Mouse (Mus musculus): Measurements from ENCODE around the gene Vps35l. TPM values are rescaled to one million over a fixed set of nuclear protein-coding genes. Genes with fewer than 3 reads are reported as not detected.
A peak's percentile ranks its signal among the peaks of the same experiment; 100 is the strongest.

Gene Vps35l
- polyA plus RNA-seq, 1 experiment from 2014 or later = 63.4 TPM

DNA sequence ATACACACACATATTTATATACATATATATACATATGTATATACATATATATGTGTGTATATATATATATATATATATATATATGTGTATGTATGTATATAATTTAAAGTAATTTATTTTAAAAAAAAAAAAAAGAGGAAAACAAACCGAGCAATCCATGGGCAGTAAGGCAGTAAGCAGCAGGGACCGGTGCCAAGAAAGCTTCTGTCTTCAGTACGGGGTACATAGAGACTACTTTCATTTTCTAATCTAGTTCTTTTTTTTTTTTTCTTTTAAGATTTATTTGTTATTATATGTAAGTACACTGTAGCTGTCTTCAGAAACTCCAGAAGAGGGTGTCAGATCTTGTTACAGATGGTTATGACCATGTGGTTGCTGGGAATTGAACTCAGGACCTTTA is 61.8 kb downstream of the Vps35l start:
- peak; percentile 20 for DNase-seq
- H3K4me2 ChIP-seq = no peak overlapping the region
- H3K27me3 ChIP-seq (ENCODE audit: insufficient read depth, low read length) = no peaks in the 10 kb centered on the region
- no peak overlapping the region for H3K4me3 ChIP-seq (ENCODE audit: low read depth, low read length)
- H3K36me3 ChIP-seq (ENCODE audit: insufficient read depth) = peaks cover 26% of the 10 kb centered on the region; the same call in 1 of the 2 replicates
- H3K4me1 ChIP-seq (ENCODE audit: insufficient read depth) = no peaks in the 10 kb centered on the region
- no peak overlapping the region for H3K27ac ChIP-seq (ENCODE audit: low read depth)
- 87% methylated on average over 3 of the region's 3 CpGs for WGBS
- H3K9me3 ChIP-seq (ENCODE audit: low read depth, low read length) = no peaks in the 10 kb centered on the region
- no peak for TF ChIP-seq CTCF (IDR thresholded peaks at IDR 0.05; ENCODE audit: low read depth)
- ATAC-seq (ENCODE audit: insufficient read depth) = no peak
- H3K9ac ChIP-seq = no peak overlapping the region

GRCm38 (mm10) chr7:118803425-118803824 is 63.4 kb downstream of the Vps35l start:
- WGBS = 84% methylated on average over 8 of the region's 8 CpGs
- Histone ChIP-seq H3K9me3 (ENCODE audit: low read depth, low read length) (no peaks in the 10 kb centered on the region), H3K4me3 (ENCODE audit: low read depth, low read length) (no peak overlapping the region), H3K4me2 (no peak overlapping the region), H3K27me3 (ENCODE audit: insufficient read depth, low read length) (no peaks in the 10 kb centered on the region), H3K4me1 (ENCODE audit: insufficient read depth) (peaks cover 6% of the 10 kb centered on the region; the same call in 1 of the 2 replicates), H3K36me3 (ENCODE audit: insufficient read depth) (peaks cover 18% of the 10 kb centered on the region; the same call in 1 of the 2 replicates), H3K9ac (no peak overlapping the region), H3K27ac (ENCODE audit: low read depth) (no peak overlapping the region)
- no peak for TF ChIP-seq CTCF (IDR thresholded peaks at IDR 0.05; ENCODE audit: low read depth)
- DNase-seq (no peak), ATAC-seq (ENCODE audit: insufficient read depth) (no peak)

- H3K36me3 ChIP-seq (ENCODE audit: insufficient read depth) = peaks cover 22% of the 10 kb centered on the region; the same call in 1 of the 2 replicates
- no peaks in the 10 kb centered on the region for H3K9me3 ChIP-seq (ENCODE audit: low read depth, low read length)
- H3K4me3 ChIP-seq (ENCODE audit: low read depth, low read length) = no peak overlapping the region
- peak overlapping the region; percentile 60; the same call in 1 of the 2 replicates for H3K27ac ChIP-seq (ENCODE audit: low read depth)
- TF ChIP-seq CTCF (IDR thresholded peaks at IDR 0.05; ENCODE audit: low read depth) = no peak
- H3K4me2 ChIP-seq = no peak overlapping the region
- H3K4me1 ChIP-seq (ENCODE audit: insufficient read depth) = peaks cover 6% of the 10 kb centered on the region; the same call in 1 of the 2 replicates
- no peak overlapping the region for H3K9ac ChIP-seq
- H3K27me3 ChIP-seq (ENCODE audit: insufficient read depth, low read length) = no peaks in the 10 kb centered on the region
- ATAC-seq (ENCODE audit: insufficient read depth) (peak; percentile 55; the same call in 1 of the 2 replicates), DNase-seq (peak; percentile 31)
- WGBS = 45% methylated on average over 16 of the region's 16 CpGs
Observed at GRCm38 (mm10) chr7:118806631-118807411, 66.8 kb downstream of the Vps35l start.

DNA sequence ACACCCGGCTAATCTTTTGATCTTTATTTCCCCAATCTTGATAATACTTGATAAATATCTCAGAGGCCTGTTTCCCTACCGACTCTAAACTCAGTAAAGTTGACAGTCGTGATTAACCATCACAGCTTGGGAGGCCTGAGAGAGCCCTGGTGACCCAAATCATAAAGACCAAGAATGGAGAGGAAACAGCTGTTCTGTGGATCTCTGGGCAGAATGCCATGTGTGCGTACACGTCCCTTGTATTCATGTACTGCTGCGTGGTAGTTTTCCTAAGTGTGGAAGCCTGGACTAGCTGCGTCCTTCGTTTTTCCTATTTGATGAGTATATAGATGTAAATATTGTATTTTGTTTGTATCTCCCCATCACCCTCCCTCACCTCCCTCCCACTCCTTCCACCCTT is 67.9 kb downstream of the Vps35l start:
- H3K9ac ChIP-seq = no peak overlapping the region
- H3K9me3 ChIP-seq (ENCODE audit: low read depth, low read length) = no peaks in the 10 kb centered on the region
- ATAC-seq (ENCODE audit: insufficient read depth) (peak; percentile 81), DNase-seq (peak; percentile 90)
- H3K27ac ChIP-seq (ENCODE audit: low read depth) = no peak overlapping the region
- 28% methylated on average over 8 of the region's 8 CpGs for WGBS
- no peak for TF ChIP-seq CTCF (IDR thresholded peaks at IDR 0.05; ENCODE audit: low read depth)
- H3K4me3 ChIP-seq (ENCODE audit: low read depth, low read length) = no peak overlapping the region
- peaks cover 6% of the 10 kb centered on the region; the same call in 1 of the 2 replicates for H3K4me1 ChIP-seq (ENCODE audit: insufficient read depth)
- H3K4me2 ChIP-seq = no peak overlapping the region
- no peaks in the 10 kb centered on the region for H3K27me3 ChIP-seq (ENCODE audit: insufficient read depth, low read length)
- H3K36me3 ChIP-seq (ENCODE audit: insufficient read depth) = 0 out of 2 replicates have a peak, but pooled peaks cover 12% of the 10 kb centered on the region

- DNase-seq (no peak), ATAC-seq (ENCODE audit: insufficient read depth) (no peak)
- 61% methylated on average over 12 of the region's 12 CpGs for WGBS
Observed at GRCm38 (mm10) chr7:118811407-118812106, 71.5 kb downstream of the Vps35l start.

DNA sequence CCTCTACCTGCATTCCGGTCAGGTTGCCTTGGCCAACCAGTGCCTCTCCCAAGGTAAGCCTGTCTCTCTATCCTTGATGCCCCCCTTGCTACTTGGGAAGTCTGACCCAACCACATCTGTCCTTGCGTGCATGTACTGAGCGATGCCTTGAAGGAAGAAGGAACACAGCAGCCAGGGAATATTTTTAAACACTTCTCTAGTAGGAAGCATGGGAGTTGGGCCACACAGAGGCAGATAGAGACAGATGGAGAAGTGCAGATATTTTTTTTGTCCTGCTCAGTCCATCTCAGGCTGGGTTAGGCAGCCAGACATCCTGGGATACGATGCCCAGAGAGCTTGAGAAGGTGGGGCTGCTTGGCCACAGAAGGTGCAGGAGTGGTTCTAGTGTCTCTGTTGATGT is 73.6 kb downstream of the Vps35l start:
- H3K4me2 ChIP-seq = no peak overlapping the region
- 84% methylated on average over 4 of the region's 4 CpGs for WGBS
- no peaks in the 10 kb centered on the region for H3K27me3 ChIP-seq (ENCODE audit: insufficient read depth, low read length)
- ATAC-seq (ENCODE audit: insufficient read depth) (no peak), DNase-seq (no peak)
- peaks cover 44% of the 10 kb centered on the region for H3K36me3 ChIP-seq (ENCODE audit: insufficient read depth)
- H3K4me3 ChIP-seq (ENCODE audit: low read depth, low read length) = no peak overlapping the region
- H3K9ac ChIP-seq = no peak overlapping the region
- no peaks in the 10 kb centered on the region for H3K9me3 ChIP-seq (ENCODE audit: low read depth, low read length)
- H3K27ac ChIP-seq (ENCODE audit: low read depth) = no peak overlapping the region
- H3K4me1 ChIP-seq (ENCODE audit: insufficient read depth) = no peaks in the 10 kb centered on the region
- no peak for TF ChIP-seq CTCF (IDR thresholded peaks at IDR 0.05; ENCODE audit: low read depth)

More at GRCm38 (mm10) chr7:118811407-118812106, 71.5 kb downstream of the Vps35l start:
- Histone ChIP-seq H3K27me3 (ENCODE audit: insufficient read depth, low read length) (no peaks in the 10 kb centered on the region), H3K4me3 (ENCODE audit: low read depth, low read length) (no peak overlapping the region), H3K9ac (no peak overlapping the region), H3K36me3 (ENCODE audit: insufficient read depth) (peaks cover 33% of the 10 kb centered on the region), H3K4me1 (ENCODE audit: insufficient read depth) (peaks cover 6% of the 10 kb centered on the region; the same call in 1 of the 2 replicates), H3K27ac (ENCODE audit: low read depth) (no peak overlapping the region), H3K4me2 (no peak overlapping the region), H3K9me3 (ENCODE audit: low read depth, low read length) (no peaks in the 10 kb centered on the region)
- no peak for TF ChIP-seq CTCF (IDR thresholded peaks at IDR 0.05; ENCODE audit: low read depth)

DNA sequence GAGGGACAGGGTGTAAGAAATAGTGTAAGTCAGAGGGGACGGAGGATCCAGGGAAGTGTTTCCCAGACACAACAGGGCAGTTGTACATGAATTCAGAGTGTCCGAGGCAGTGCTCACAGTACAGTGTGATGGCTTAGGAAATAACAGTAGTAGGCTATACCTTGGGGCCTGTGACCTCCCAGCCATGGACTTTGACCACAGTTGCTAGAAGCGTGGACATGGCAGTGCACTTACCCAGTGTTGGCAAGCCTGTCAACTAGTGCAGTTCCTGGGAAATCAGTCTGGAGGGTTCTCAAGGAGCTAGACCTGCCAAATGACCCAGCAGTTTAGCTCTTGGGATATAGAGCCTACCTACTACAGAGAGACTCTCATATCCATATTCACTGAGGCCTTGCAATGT is 76.2 kb downstream of the Vps35l start:
- Histone ChIP-seq H3K27ac (ENCODE audit: low read depth) (no peak overlapping the region), H3K27me3 (ENCODE audit: insufficient read depth, low read length) (no peaks in the 10 kb centered on the region), H3K36me3 (ENCODE audit: insufficient read depth) (peaks cover 42% of the 10 kb centered on the region), H3K4me1 (ENCODE audit: insufficient read depth) (no peaks in the 10 kb centered on the region), H3K4me2 (no peak overlapping the region), H3K4me3 (ENCODE audit: low read depth, low read length) (no peak overlapping the region), H3K9ac (no peak overlapping the region), H3K9me3 (ENCODE audit: low read depth, low read length) (no peaks in the 10 kb centered on the region)
- DNase-seq (no peak), ATAC-seq (ENCODE audit: insufficient read depth) (no peak)
- 90% methylated on average over 3 of the region's 3 CpGs for WGBS
- no peak for TF ChIP-seq CTCF (IDR thresholded peaks at IDR 0.05; ENCODE audit: low read depth)
